Mouse (Mus musculus) liver, embryonic 13.5 days (tissue): ENCODE results near the gene Shisal1. TPM values are rescaled to one million over a fixed set of nuclear protein-coding genes. Genes with fewer than 3 reads are reported as not detected.

Source experiments
- ATAC-seq: fragments of 200-750 bp; cut with Nextera tagmentation; 2 replicates; pipeline ENCODE4 v1.8.0; 2017; ENCODE audit warnings: low read depth, mild to moderate bottlenecking, moderate number of reproducible peaks, moderate library complexity
- DNase-seq: peaks from one replicate; pipeline ENCODE4 v3.0.0; 2022
- H3K27ac ChIP-seq: fragments of 300-500 bp; sonication (generic); 2 replicates; pipeline ENCODE4 v1.5.1; 2015; ENCODE audit warnings: moderate library complexity, mild to moderate bottlenecking, inconsistent platforms
- H3K27me3 ChIP-seq: fragments of 300-500 bp; sonication (generic); 2 replicates; pipeline ENCODE4 v1.6.1; 2015; ENCODE audit warnings: mild to moderate bottlenecking, inconsistent platforms
- H3K36me3 ChIP-seq: fragments of 300-500 bp; sonication (generic); 2 replicates; pipeline ENCODE4 v1.6.1; 2015; ENCODE audit warnings: mild to moderate bottlenecking, inconsistent platforms
- H3K4me1 ChIP-seq: fragments of 300-500 bp; sonication (generic); replicated peaks from 2 replicates; pipeline ENCODE4 v1.6.1; 2015; ENCODE audit warnings: inconsistent platforms
- H3K4me2 ChIP-seq: fragments of 300-500 bp; sonication (generic); 2 replicates; pipeline ENCODE4 v1.6.1; 2015; ENCODE audit warnings: inconsistent platforms, mild to moderate bottlenecking, moderate library complexity
- H3K4me3 ChIP-seq: fragments of 300-500 bp; sonication (generic); replicated peaks from 2 replicates; pipeline ENCODE4 v1.5.1; 2015; ENCODE audit warnings: mild to moderate bottlenecking, inconsistent platforms
- H3K9ac ChIP-seq: fragments of 300-500 bp; sonication (generic); 2 replicates; pipeline ENCODE4 v1.6.1; 2015; ENCODE audit warnings: mild to moderate bottlenecking, inconsistent platforms
- H3K9me3 ChIP-seq: fragments of 300-500 bp; sonication (generic); replicated peaks from 2 replicates; pipeline ENCODE4 v1.6.1; 2016; ENCODE audit warnings: inconsistent platforms
- WGBS: fragments of 180-500 bp; shearing (Covaris S2); methylation state at CpG from one replicate; pipeline ENCODE4 v1.1.7; 2015; ENCODE audit not compliant: insufficient replicate concordance; 5-methylcytosine and 5-hydroxymethylcytosine counted together
- polyA plus RNA-seq: library from polyadenylated mRNA; unstranded; fragments of >200 nt; fragmentation: Nextera tagmentation; extraction: Ambion mirVana; gene quantifications from 2 replicates; pipeline ENCODE4 v1.2.1, GENCODE M21; 2015

The Shisal1 gene
- polyA plus RNA-seq, 1 experiment from 2014 or later: 0.14 TPM

DNA sequence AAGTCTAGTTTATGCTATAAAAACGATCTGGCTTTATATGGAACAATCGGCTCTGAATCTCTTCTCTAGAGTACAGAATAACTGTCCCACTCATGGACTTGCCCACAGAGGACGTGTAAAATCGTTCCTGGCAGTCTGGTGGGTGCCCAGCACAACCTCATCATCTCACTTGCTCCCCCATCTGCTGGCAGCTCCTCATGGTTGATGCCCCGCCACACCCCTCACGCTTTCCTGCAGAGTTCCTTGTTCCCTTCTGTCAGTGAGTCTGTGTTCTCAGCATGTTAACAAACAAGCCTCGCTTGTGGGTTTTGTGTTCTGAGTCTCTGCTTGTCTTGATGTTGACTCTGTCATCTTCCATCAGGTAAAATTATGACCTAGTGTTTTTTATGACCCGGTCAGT, 79.5 kb downstream of the Shisal1 start:
- Histone ChIP-seq H3K9ac (no peak overlapping the region), H3K4me1 (no peaks in the 10 kb centered on the region), H3K36me3 (no peaks in the 10 kb centered on the region), H3K9me3 (no peaks in the 10 kb centered on the region), H3K27ac (no peak overlapping the region), H3K4me3 (no peak overlapping the region), H3K4me2 (no peak overlapping the region), H3K27me3 (no peaks in the 10 kb centered on the region)
- 61% methylated on average over 8 of the region's 8 CpGs for WGBS
- no peak for ATAC-seq
- no peak for DNase-seq

- no peak overlapping the region for H3K9ac ChIP-seq
- ATAC-seq (no peak), DNase-seq (no peak)
- H3K4me3 ChIP-seq: no peak overlapping the region
- H3K4me1 ChIP-seq: no peaks in the 10 kb centered on the region
- no peak overlapping the region for H3K27ac ChIP-seq
- 81% methylated on average over 10 of the region's 10 CpGs for WGBS
- no peaks in the 10 kb centered on the region for H3K27me3 ChIP-seq
- no peak overlapping the region for H3K4me2 ChIP-seq
- H3K9me3 ChIP-seq: no peaks in the 10 kb centered on the region
- H3K36me3 ChIP-seq: no peaks in the 10 kb centered on the region
Observed at GRCm38 (mm10) chr15:84366574-84366989, 80.3 kb downstream of the Shisal1 start.

GRCm38 (mm10) chr15:84365675-84366381, 81.1 kb downstream of the Shisal1 start:
- Histone ChIP-seq H3K4me3 (no peak overlapping the region), H3K4me1 (no peaks in the 10 kb centered on the region), H3K27me3 (no peaks in the 10 kb centered on the region), H3K27ac (no peak overlapping the region), H3K36me3 (no peaks in the 10 kb centered on the region), H3K9me3 (no peaks in the 10 kb centered on the region), H3K4me2 (no peak overlapping the region), H3K9ac (no peak overlapping the region)
- DNase-seq: no peak
- 72% methylated on average over 17 of the region's 17 CpGs for WGBS
- ATAC-seq: no peak

DNA sequence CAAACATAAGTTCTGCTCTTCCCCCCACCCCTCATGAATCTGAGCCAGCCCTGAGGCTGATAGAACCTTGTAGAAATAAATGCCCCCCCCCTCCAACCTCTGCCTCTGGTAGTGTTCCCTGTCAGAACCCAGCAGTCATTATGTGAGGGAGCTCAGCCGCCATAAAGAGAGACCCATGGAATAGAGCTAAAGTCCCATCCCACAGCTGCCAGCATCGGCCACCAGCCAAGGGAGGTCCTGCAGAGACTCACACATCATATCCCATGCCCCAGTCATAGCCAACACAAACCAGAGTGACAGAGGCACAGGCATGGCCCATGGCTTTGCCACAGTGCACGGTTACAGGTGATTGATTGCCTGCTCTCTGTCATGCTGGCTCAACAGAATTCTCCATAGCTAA, 82.2 kb downstream of the Shisal1 start:
- H3K4me3 ChIP-seq: no peak overlapping the region
- no peak overlapping the region for H3K27ac ChIP-seq
- no peaks in the 10 kb centered on the region for H3K9me3 ChIP-seq
- H3K9ac ChIP-seq: no peak overlapping the region
- no peaks in the 10 kb centered on the region for H3K36me3 ChIP-seq
- ATAC-seq: no peak
- DNase-seq: no peak
- H3K27me3 ChIP-seq: no peaks in the 10 kb centered on the region
- H3K4me2 ChIP-seq: no peak overlapping the region
- 60% methylated on average over 3 of the region's 3 CpGs for WGBS
- H3K4me1 ChIP-seq: no peaks in the 10 kb centered on the region

GRCm38 (mm10) chr15:84355081-84355480, 91.8 kb downstream of the Shisal1 start:
- DNase-seq: no peak
- WGBS: 41% methylated on average over 5 of the region's 5 CpGs
- Histone ChIP-seq H3K9me3 (no peaks in the 10 kb centered on the region), H3K36me3 (no peaks in the 10 kb centered on the region), H3K4me1 (no peaks in the 10 kb centered on the region), H3K27ac (no peak overlapping the region), H3K27me3 (no peaks in the 10 kb centered on the region), H3K4me2 (no peak overlapping the region), H3K4me3 (no peak overlapping the region), H3K9ac (no peak overlapping the region)
- ATAC-seq: no peak

DNA sequence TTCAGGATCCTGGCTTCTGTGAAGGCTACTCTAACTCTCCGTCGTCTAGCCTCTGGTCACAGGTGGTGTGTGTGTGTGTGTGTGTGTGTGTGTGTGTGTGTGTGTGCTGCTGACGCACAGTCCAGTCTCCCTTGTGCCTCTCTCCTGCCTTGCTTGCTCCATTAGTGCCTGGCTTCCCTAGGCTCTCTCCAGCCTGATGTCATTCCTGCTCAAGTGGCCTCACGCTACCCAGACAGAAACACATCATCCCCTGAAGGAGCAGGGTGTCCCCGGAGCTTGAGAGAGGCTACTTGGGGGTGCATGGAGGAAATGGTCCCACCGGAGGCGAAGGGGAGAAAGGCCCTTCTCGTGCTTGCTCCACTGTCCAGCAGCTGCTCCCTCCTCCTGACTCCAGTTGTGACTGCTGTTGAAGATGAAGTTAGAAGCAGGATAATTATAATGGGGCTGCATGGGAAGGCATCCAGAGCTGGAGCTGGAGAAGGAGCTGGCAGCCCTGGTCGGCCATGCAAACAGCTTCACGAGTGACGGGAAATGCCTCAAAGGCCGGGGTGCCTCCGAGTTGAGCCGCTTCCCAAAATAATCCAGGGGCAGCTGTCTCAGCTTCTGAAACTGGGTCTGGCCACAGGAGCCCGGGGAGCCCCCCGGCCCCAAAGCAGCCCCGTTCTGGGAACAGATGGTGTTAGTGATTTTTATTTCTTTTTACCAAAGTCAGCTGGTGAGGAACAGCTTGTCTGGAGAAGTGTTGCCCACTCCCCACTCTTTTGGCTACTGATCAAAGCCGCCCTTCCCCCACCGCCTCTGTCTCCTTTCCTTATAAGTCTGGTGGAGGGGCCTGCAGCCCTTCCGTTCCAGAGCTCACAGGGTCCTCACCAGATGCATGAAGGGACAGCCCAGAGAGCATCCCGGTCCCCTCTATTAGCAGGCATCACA, 94.7 kb downstream of the Shisal1 start:
- Histone ChIP-seq H3K4me2 (no peak overlapping the region), H3K9ac (no peak overlapping the region), H3K27ac (no peak overlapping the region), H3K36me3 (no peaks in the 10 kb centered on the region), H3K9me3 (peaks cover 6% of the 10 kb centered on the region; the same call in 1 of the 2 replicates), H3K4me3 (no peak overlapping the region), H3K4me1 (no peaks in the 10 kb centered on the region), H3K27me3 (no peaks in the 10 kb centered on the region)
- 67% methylated on average over 21 of the region's 21 CpGs for WGBS
- no peak for DNase-seq
- ATAC-seq: no peak

DNA sequence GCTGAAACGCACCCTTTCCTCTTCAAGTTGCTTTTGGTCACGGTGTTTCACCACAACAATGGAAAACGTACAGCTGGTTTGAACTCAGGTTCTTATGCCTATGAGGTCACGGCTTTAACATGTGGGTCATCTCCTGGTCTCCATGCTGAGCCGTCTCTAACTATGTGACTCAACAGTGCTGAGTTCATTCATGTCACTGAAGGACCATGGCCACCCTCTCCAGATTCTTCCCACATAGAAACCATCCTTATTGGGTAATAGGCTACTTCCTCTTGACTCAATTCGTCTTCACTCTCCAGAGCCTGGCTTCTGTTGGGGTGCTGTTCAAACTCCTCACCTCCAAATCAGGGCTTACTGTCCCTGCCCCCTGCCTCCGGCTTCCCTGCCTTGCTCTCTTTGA, 95.6 kb downstream of the Shisal1 start:
- no peak for DNase-seq
- Histone ChIP-seq H3K4me1 (no peaks in the 10 kb centered on the region), H3K9me3 (peaks cover 6% of the 10 kb centered on the region; the same call in 1 of the 2 replicates), H3K9ac (no peak overlapping the region), H3K4me3 (no peak overlapping the region), H3K36me3 (no peaks in the 10 kb centered on the region), H3K4me2 (no peak overlapping the region), H3K27me3 (no peaks in the 10 kb centered on the region), H3K27ac (no peak overlapping the region)
- 54% methylated on average over 7 of the region's 7 CpGs for WGBS
- no peak for ATAC-seq

DNA sequence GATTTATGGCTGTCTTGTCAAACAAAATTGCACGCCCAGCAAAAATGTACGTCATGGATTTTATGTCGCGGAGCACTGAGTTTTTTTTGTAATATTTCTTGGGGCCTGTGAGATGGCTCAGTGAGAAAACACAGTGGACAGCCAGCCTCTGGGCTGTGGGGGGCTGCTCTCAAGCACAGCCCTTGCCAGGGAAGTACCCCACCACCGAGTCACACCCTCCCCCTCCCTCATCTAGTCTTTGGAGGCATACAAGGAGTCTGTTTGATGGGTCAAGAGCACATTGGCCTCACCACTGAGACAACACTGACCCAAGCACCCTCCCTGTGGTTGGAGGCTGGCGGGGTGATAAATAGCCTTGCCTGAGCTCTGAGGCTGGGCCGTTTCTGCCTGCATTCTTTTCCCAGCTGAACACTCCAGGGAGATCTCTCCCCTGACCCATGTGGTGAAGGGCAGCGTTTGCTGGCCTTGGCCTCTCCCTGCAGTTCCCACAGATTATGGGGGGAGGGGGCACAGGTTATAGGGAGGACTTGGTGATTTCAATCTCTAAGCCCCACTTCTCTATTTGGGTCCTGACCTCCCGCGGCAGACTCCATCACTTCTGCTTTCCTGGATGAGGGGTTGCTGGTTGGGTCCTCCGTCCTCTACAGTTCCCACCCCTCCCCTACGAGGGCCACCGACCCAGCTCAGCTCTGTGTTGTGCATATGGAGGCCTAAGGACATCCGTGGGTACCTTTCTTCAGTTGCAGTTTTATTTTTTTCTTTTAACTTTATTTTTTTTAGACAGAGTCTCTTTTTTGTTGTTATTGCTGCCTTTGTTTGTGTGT, 96.8 kb downstream of the Shisal1 start:
- H3K27ac ChIP-seq: no peak overlapping the region
- no peak for DNase-seq

GRCm38 (mm10) chr15:84348769-84349168, 98.1 kb downstream of the Shisal1 start:
- WGBS: 87% methylated on average over 4 of the region's 4 CpGs
- no peaks in the 10 kb centered on the region for H3K27me3 ChIP-seq
- H3K27ac ChIP-seq: no peak overlapping the region

More for the DNA sequence above, 96.8 kb downstream of the Shisal1 start:
- Histone ChIP-seq H3K9ac (no peak overlapping the region), H3K27me3 (no peaks in the 10 kb centered on the region), H3K9me3 (peaks cover 6% of the 10 kb centered on the region; the same call in 1 of the 2 replicates), H3K4me2 (no peak overlapping the region), H3K4me1 (no peaks in the 10 kb centered on the region), H3K36me3 (no peaks in the 10 kb centered on the region), H3K4me3 (no peak overlapping the region)
- ATAC-seq: no peak
- 33% methylated on average over 14 of the region's 14 CpGs for WGBS

GRCm38 (mm10) chr15:84340926-84341325, 106.0 kb downstream of the Shisal1 start:
- H3K9me3 ChIP-seq: no peaks in the 10 kb centered on the region
- H3K36me3 ChIP-seq: no peaks in the 10 kb centered on the region
- DNase-seq (no peak), ATAC-seq (no peak)
- H3K9ac ChIP-seq: no peak overlapping the region
- no peak overlapping the region for H3K27ac ChIP-seq
- H3K4me1 ChIP-seq: no peaks in the 10 kb centered on the region
- WGBS: 26% methylated on average over 2 of the region's 2 CpGs
- H3K27me3 ChIP-seq: no peaks in the 10 kb centered on the region
- no peak overlapping the region for H3K4me2 ChIP-seq
- no peak overlapping the region for H3K4me3 ChIP-seq

More at GRCm38 (mm10) chr15:84348769-84349168, 98.1 kb downstream of the Shisal1 start:
- ATAC-seq (no peak), DNase-seq (no peak)
- no peak overlapping the region for H3K4me3 ChIP-seq
- no peak overlapping the region for H3K9ac ChIP-seq
- H3K4me2 ChIP-seq: no peak overlapping the region
- peaks cover 6% of the 10 kb centered on the region; the same call in 1 of the 2 replicates for H3K9me3 ChIP-seq
- no peaks in the 10 kb centered on the region for H3K4me1 ChIP-seq
- no peaks in the 10 kb centered on the region for H3K36me3 ChIP-seq

DNA sequence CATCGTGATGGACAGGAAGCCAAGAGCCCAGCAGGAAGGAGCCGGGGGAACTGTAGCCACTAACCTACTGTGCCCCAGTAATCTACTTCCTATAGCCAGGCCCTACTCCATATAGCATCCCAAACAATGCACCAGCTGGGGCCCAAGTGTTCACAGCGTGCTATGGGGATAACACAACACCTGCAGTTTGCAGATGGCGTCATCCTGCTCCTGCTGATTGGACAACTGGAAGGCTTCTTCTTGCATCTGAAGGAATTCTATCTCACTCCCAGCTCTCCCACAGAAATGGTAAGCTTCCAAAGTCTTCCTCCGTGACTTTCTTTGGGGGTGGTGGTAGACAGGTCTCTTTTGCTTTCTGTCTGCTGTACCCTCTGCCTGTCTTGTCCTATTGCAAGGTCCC, 109.3 kb downstream of the Shisal1 start:
- Histone ChIP-seq H3K4me2 (no peak overlapping the region), H3K4me3 (no peak overlapping the region), H3K27me3 (no peaks in the 10 kb centered on the region), H3K4me1 (no peaks in the 10 kb centered on the region), H3K27ac (no peak overlapping the region), H3K9me3 (no peaks in the 10 kb centered on the region), H3K36me3 (no peaks in the 10 kb centered on the region), H3K9ac (no peak overlapping the region)
- ATAC-seq (no peak), DNase-seq (no peak)
- WGBS: 54% methylated on average over 5 of the region's 5 CpGs
